Mouse (Mus musculus): Measurements from ENCODE around the gene Bckdk. TPM values are rescaled to one million over a fixed set of nuclear protein-coding genes. Genes with fewer than 3 reads are reported as not detected.

The Bckdk gene
- 100 to 1,000 TPM; 101 to 115 TPM for total RNA-seq (2021)
- long read RNA-seq, experiment 1, transcript Bckdk-201 (12 exons, 3,405 nt): major isoform, 128 of 170 reads
- long read RNA-seq, experiment 1, partial matches to known transcripts: 23 of 170 reads
- long read RNA-seq, experiment 1, other reads (novel, unspliced or antisense): 19 of 170 reads
- long read RNA-seq, experiment 2, transcript Bckdk-201 (12 exons, 3,405 nt): major isoform, 63 of 74 reads
- long read RNA-seq, experiment 2, partial matches to known transcripts: 7 of 74 reads
- long read RNA-seq, experiment 2, other reads (novel, unspliced or antisense): 4 of 74 reads

- peak; percentile 83 to 89 for DNase-seq
Observed at GRCm38 (mm10) chr7:127903971-127904796, at the start of gene Bckdk. TSS of gene Bckdk (plus strand) at chr7:127904082.

GRCm38 (mm10) chr7:127858258-127858657, 45.6 kb upstream of the Bckdk start:
- no peak for DNase-seq

- no peak for DNase-seq
Observed at GRCm38 (mm10) chr7:127866434-127866833, 37.4 kb upstream of the Bckdk start.

- no peak for DNase-seq
Observed at GRCm38 (mm10) chr7:127867641-127868040, 36.2 kb upstream of the Bckdk start.

GRCm38 (mm10) chr7:127869149-127869810, 34.6 kb upstream of the Bckdk start:
- no peak for DNase-seq

- DNase-seq: no peak
Observed at GRCm38 (mm10) chr7:127870136-127870821, 33.6 kb upstream of the Bckdk start.

GRCm38 (mm10) chr7:127874812-127875626, 28.9 kb upstream of the Bckdk start:
- no peak for DNase-seq

GRCm38 (mm10) chr7:127875627-127876001, 28.3 kb upstream of the Bckdk start:
- DNase-seq: peak; percentile 93 to 96

GRCm38 (mm10) chr7:127876041-127876466, 27.8 kb upstream of the Bckdk start, which contains the start of gene Zfp646:
TSS of gene Zfp646 (plus strand) at chr7:127876221.
- peak; percentile 81 to 87 for DNase-seq

GRCm38 (mm10) chr7:127876467-127877348, 27.2 kb upstream of the Bckdk start, which contains the start of gene Zfp668:
TSS of gene Zfp668 (minus strand) at chr7:127876828.
- peak; percentile 89 to 90 for DNase-seq

GRCm38 (mm10) chr7:127879301-127879700, 24.6 kb upstream of the Bckdk start:
- no peak for DNase-seq

GRCm38 (mm10) chr7:127880431-127880830, 23.5 kb upstream of the Bckdk start:
- no peak for DNase-seq

- peak; percentile 23 to 49 for DNase-seq
Observed at GRCm38 (mm10) chr7:127885951-127886350, 17.9 kb upstream of the Bckdk start.

- DNase-seq: no peak
Observed at GRCm38 (mm10) chr7:127886551-127886950, 17.3 kb upstream of the Bckdk start.

- DNase-seq: no peak
Observed at GRCm38 (mm10) chr7:127887191-127887590, 16.7 kb upstream of the Bckdk start.

- no peak for DNase-seq
Observed at GRCm38 (mm10) chr7:127887781-127888180, 16.1 kb upstream of the Bckdk start.

- no peak for DNase-seq
Observed at GRCm38 (mm10) chr7:127888821-127889220, 15.1 kb upstream of the Bckdk start.

GRCm38 (mm10) chr7:127890798-127891197, 13.1 kb upstream of the Bckdk start, which contains the start of gene Prss53:
TSS of gene Prss53 (minus strand) at chr7:127890970.
- DNase-seq: no peak

GRCm38 (mm10) chr7:127894480-127894879, 9.4 kb upstream of the Bckdk start:
- DNase-seq: no peak

- DNase-seq: peak; percentile 96 to 98
Observed at GRCm38 (mm10) chr7:127895442-127895841, 8.4 kb upstream of the Bckdk start, which contains the start of the genes Gm21974 and Vkorc1. TSS of gene Gm21974 (minus strand) at chr7:127895454. TSS of gene Vkorc1 (minus strand) at chr7:127895617.

Measured in adrenal gland, postnatal 36 days (tissue).